Mouse (Mus musculus): ENCODE measurements around the gene E2f7.
A peak's percentile ranks its signal among the peaks of the same experiment; 100 is the strongest.
"Not testable (repeated sequence)": the region's sequence is repeated elsewhere in the genome, so short reads cannot be mapped to it uniquely, and the experiment has no call there.

E2f7 gene

GRCm38 (mm10) chr10:110744686-110745639, at the start of gene E2f7:
E2f7 (plus strand) TSS chr10:110745439.
- DNase-seq = peak; percentile 94

- no peak for DNase-seq
Measured at GRCm38 (mm10) chr10:110701276-110701675, 44.0 kb upstream of the E2f7 start.

GRCm38 (mm10) chr10:110705672-110706071, 39.6 kb upstream of the E2f7 start:
- DNase-seq = peak; percentile 16

- peak; percentile 45 for DNase-seq
Measured at GRCm38 (mm10) chr10:110707390-110708113, 37.7 kb upstream of the E2f7 start.

GRCm38 (mm10) chr10:110716887-110717286, 28.4 kb upstream of the E2f7 start:
- DNase-seq = no peak

GRCm38 (mm10) chr10:110726431-110726830, 18.8 kb upstream of the E2f7 start:
- DNase-seq = no peak

GRCm38 (mm10) chr10:110727816-110728215, 17.4 kb upstream of the E2f7 start:
- DNase-seq = peak; percentile 26

- peak; percentile 74 for DNase-seq
Measured at GRCm38 (mm10) chr10:110733343-110733742, 11.9 kb upstream of the E2f7 start.

GRCm38 (mm10) chr10:110743701-110744100, 1.5 kb upstream of the E2f7 start:
- DNase-seq = no peak

- no peak for DNase-seq
Measured at GRCm38 (mm10) chr10:110744120-110744519, 1.1 kb upstream of the E2f7 start.

GRCm38 (mm10) chr10:110745640-110746032, 397 bp downstream of the E2f7 start:
- DNase-seq = no peak

GRCm38 (mm10) chr10:110749081-110749480, 3.8 kb downstream of the E2f7 start:
- DNase-seq = no peak

GRCm38 (mm10) chr10:110749510-110750305, 4.5 kb downstream of the E2f7 start:
- DNase-seq = no peak

GRCm38 (mm10) chr10:110752849-110753248, 7.6 kb downstream of the E2f7 start:
- DNase-seq = no peak

- no peak for DNase-seq
Measured at GRCm38 (mm10) chr10:110755556-110755955, 10.3 kb downstream of the E2f7 start.

- DNase-seq = no peak
Measured at GRCm38 (mm10) chr10:110756271-110756793, 11.1 kb downstream of the E2f7 start.

- DNase-seq = not testable (repeated sequence)
Measured at GRCm38 (mm10) chr10:110760552-110760951, 15.3 kb downstream of the E2f7 start.

GRCm38 (mm10) chr10:110762134-110762884, 17.1 kb downstream of the E2f7 start:
- no peak for DNase-seq

GRCm38 (mm10) chr10:110763416-110763815, 18.2 kb downstream of the E2f7 start:
- no peak for DNase-seq

- DNase-seq = no peak
Measured at GRCm38 (mm10) chr10:110769538-110769937, 24.3 kb downstream of the E2f7 start.

GRCm38 (mm10) chr10:110773201-110773600, 28.0 kb downstream of the E2f7 start:
- DNase-seq = no peak

- no peak for DNase-seq
Measured at GRCm38 (mm10) chr10:110773878-110774277, 28.6 kb downstream of the E2f7 start.
